Mouse (Mus musculus) right cerebral cortex, postnatal 4 days (tissue): ENCODE data around the gene Lekr1.
A peak's percentile ranks its signal among the peaks of the same experiment; 100 is the strongest.
"Not testable (repeated sequence)": the region's sequence is repeated elsewhere in the genome, so short reads cannot be mapped to it uniquely, and the experiment has no call there.

Experiments used
- DNase-seq: peaks from one replicate; pipeline ENCODE4 v3.0.0-alpha.2; 2022

Gene Lekr1

DNA sequence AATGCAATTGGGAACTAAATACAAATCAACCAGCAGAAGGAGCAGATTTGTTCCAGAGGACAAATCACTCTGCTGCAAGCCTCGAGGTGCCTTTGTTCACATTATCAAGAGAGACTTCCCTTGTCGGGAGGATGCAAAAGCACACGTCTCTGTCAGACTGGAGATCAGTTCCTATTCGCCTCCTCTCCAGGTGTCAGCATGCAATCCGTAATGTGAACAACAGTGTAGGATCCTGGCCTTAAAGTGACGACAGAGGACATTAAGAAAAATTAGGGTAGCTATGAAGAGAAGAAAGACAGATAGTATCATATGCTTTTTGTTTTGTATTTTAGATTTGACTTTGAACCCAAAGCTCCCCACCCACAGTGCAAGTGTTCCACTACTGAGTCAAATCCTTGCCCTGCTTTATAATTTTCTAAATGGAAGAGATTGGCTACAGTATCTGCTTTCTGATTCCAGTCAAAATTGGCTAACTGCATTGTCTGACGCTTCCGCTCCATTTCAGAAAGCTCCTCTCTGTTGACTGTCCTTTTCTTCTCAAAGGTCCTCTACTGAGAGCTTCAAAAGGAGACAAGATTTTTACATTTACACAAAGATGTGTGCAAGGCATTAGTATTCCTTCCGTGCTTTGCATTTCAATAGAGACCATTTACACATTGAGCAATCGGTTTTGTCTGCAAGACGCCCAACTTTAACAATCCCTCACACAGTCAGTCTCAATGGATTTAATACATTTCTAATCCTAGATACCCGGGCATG is 8.9 kb upstream of the Lekr1 start:
- DNase-seq: no peak

DNA sequence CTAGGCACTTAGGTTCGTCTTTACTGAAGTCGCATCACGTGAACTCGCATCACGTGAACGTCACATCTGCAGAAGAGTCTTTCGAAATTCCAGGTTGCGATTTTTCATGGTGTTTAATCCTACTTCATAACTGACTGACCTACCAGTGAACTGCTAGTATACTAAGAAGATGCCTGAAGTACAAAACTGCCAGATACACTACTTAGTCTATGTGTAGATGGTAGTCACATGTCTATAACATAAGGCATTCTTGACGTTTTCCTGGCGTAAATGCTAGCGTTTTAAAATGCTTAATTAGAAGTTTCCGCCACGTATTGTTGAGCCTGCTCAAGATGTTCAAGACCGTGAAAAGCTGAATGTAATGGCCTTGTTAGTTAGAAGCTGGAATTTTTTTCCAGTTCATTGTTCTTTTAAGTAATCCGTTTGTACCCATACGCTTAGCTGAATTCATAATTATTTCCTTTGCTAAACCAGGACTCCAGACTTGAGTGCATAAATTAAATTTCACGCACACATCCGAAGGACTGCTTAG is 7.9 kb upstream of the Lekr1 start:
- DNase-seq: no peak

DNA sequence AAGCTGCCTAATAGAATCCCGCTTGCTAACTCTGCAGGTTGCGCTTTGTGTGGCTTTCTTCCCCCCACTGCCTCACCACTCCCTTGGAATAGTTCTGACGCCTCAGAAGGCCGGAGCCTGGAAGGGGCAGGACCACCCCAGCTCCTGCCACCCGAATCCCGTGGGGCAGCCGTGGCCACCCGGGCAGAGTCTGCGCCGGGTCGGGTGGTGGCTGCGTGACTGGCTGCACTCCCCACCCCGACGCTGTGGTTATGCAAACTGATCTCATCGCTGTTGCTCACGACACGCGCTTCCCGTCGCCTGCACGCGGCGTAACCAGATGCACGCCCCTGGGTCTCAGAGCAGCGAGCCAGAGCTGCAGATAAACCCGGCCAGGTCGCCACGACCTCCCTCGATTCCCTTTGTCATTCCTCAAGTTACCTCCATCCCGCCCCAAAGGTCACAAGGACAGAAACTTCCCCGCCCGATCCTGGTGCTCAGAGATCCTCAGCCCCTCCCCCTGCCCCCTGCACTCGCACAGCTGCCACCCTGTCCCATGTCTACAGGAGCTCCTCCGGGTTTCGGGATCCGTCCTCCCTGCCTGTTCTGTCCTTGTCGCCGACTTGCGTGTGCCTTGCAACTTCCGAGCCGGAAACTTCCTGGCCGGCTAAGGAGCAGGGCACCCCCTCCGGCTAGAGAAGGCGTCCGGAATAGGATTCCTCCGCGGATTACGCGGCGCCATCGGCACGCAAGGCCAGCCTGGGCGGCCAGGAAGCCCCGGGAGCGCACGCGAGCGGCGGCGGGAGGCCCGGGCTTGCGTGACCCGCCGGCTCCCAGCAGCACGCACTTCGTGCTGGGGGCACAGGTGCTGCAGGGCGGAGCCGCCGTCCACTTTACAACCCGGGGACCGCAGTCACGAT is 7.1 kb upstream of the Lekr1 start:
- DNase-seq: peak; percentile 60

DNA sequence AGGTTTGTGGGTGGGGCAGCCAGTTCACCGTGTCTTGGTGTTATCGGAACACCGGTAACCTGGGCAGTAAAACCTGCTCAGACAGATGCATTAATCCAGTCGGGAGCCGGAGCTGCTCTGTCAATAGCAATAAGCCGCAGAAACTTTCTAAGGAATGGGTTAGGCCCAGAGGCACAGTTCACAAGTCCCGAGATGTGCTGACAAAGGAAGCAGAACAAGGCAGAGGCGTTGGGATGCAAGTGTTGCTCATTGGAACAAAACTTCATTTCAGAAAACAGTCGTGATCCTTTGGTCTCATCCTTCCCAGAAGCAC is 6.5 kb upstream of the Lekr1 start:
- DNase-seq: no peak

DNA sequence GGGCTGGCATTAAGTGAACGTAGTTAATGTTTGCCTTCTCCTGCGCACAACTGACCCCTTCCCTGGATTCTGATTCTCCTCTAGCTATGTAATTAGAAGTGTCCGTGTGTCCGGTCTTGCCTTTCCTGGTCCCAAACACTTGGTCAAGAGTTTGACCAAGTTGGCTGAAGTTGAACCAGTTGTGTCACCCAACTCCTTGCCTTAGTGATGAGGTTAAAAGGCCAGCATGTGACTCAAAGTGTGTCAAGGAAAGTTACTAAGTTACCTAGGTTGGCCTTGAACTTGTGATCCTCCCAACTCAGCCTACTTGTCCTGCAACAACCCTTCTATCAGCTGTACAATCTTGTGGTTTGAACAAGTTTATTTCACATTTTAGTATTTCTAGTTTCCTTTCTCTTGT is 5.7 kb upstream of the Lekr1 start:
- no peak for DNase-seq

DNA sequence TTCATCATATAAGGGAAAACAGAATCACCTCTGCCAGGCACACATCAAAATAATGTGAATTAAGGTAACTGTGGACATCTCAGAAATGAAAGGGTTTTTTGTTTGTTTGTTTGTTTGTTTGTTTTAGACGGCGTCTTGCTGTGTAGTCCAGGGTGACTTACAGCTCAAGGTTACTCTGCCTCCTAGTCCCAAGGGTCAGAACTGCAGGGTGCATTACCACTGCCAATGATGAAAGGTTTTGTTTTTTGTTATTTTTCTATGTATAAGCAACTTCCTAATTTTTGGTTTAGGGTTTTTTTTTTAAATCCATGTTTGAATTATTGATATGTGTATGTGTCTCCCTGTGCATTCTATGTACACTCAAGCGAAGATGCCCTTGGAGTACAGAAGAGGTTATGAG is 4.3 kb upstream of the Lekr1 start:
- no peak for DNase-seq

DNA sequence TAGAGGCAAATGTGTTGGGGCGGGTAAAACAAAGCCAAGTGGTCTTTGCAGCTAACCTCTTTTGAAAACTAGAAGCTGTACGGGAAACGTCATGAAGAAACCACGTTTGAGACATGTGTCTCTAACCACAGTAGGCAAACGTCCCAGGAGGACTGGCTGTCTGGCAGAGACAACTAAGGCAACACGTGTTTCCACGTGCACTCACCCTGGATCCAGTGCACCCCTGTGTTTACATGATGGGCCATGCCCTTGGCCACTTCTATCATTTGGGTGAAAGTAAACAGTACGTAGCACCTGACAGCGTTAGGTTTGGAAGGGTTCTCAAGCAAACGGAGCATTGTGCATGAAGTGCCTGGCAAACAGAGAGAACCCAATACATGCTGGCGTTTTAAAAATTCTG is 2.9 kb upstream of the Lekr1 start:
- no peak for DNase-seq

DNA sequence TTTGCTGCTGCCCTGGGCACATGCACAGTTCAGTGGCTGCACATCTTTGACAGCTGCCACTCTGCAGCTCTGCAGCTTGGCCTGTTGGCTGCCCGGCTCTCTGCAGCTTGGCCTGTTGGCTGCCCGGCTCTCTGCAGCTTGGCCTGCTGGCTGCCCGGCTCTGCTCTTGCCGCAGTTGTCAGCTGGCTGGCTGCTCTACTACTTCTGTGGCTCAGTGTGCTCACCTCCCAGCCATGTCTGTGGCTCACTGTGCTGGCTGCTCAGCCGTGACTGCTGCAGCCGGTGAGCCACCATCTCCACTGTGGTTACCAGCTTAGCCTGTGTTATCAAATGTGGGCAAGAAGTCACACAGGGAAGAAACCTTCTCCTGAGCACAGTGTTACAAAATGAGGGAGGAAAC is 4.2 kb downstream of the Lekr1 start:
- no peak for DNase-seq

DNA sequence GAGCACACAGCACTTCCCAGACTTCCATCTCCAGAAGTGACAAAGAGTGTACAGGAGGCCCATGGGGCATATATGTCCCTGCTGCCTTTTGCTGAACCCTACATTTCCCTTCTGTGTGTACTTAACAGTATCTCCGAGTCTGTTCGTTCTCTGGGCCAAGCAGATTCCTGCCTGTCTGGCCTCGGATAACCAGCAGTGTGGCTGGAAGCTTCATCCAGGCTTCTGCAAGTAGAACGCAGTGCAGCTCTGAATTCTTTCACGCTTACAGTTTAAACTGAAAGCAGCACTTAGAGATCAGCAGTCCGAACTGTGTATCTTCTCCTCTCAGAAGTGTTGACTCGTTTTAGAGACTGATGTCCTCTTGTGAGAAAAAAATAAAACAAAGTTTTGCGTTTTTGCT is 7.7 kb downstream of the Lekr1 start:
- no peak for DNase-seq

DNA sequence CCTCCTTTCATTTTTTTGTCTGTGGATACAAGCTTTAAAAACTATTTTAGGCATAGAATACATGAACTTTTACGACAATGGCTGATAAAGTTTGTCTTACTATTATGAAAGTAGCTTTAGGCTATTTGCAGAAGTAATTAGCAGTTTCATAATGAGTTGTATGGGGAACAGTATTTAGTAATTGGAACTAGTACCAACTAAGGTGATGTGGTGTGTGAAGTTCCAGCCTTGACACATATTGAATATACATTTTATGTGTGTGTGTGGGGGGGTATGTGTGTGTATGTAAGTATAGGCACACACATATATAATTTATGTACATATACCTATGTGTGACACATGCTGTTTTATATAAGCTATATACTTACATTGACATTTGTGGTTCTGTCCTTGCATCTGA is 14.6 kb downstream of the Lekr1 start:
- no peak for DNase-seq

DNA sequence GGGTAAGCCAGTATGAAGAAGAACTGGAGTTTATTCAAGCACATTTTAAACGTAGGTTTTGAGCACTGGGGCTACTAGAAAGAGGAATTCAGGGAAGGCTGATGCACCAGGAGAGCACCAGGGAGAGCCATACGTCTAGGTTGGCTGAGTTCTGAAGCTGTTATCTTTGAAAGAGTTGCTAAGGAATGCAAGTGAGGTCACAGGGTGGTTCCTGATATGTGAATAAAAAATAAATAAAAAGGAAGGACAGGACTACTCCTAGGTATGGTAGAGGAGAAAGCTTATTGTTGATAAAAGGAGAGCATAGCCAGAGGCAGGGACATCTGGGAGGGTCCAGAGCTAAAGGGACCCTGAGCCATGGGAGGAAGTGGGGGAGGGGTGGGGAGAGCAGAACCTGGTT is 23.7 kb downstream of the Lekr1 start:
- DNase-seq: no peak

DNA sequence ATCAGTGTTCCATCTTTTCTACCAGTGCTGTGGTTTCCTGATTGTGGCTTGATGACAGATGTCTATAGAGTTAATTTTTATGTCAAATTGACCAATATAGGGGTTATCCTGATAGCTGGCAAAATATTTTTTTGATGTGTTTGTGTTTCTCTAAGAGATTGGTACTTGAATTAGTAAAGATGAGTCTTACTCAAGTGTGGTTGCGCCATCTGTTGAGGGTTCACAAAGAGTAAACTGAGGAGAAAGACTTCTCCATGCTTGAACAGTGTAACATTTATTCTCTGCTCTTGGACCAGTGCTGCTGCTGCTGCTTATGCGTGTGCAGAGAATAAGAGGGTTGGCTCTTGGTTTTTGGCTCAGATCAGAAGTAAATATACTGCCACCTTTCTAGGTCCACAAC is 24.8 kb downstream of the Lekr1 start:
- DNase-seq: no peak

DNA sequence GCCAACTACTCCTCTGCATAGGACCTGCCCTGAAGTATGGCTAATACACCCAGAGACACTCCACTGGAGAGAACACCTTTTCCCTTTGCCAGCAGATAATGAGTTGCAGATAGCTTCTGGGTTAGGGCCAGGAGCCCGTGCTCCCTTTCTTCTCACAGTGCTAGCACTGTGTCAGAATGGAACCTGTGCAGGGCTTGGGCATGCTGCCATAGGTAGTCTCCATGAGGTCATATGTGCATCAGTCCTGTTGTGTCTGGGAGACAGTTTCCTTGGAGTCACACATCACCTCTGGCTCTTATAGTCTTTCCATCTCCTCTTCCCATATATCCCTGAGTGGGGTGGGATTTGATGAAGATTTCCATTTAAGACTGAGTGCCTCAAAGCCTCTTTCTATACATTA is 33.7 kb downstream of the Lekr1 start:
- no peak for DNase-seq

DNA sequence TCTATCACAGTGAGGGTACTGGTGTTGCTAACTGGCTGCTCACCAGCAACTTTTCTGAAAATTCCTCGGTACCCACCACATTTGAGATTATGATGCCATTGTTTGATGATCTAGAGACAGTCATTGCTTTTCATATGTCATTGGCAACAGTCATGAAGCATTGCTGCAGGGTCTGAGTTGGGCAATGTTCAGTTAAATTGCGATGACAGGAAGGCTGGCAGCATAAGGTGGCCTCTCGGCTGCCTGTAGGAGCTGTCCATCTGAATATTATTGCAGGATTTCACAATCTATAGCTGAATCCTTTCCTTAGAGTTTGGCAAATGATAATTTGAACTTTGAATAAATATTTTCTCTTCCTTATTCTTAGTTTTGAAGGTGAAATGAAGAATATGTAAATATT is 48.3 kb downstream of the Lekr1 start:
- no peak for DNase-seq

DNA sequence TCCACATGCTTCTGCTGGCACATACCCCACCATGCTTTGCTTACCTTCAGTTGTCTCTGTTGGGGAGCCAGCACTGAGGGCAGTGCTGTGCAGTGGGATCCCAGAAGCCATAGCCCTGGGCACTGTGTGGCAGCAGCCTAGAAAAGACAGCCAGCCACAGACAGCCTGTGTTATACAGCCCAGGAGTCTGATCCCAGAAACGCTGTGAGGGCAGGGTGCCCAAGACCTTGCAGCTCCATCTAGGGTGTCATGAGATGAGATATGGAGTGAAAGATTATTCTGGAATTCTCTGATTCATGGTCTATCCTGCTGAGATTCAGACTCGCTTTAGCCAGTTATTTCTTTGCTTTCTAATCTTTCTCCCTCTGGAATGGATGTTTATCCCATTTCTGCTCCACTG is 51.4 kb downstream of the Lekr1 start:
- DNase-seq: no peak

DNA sequence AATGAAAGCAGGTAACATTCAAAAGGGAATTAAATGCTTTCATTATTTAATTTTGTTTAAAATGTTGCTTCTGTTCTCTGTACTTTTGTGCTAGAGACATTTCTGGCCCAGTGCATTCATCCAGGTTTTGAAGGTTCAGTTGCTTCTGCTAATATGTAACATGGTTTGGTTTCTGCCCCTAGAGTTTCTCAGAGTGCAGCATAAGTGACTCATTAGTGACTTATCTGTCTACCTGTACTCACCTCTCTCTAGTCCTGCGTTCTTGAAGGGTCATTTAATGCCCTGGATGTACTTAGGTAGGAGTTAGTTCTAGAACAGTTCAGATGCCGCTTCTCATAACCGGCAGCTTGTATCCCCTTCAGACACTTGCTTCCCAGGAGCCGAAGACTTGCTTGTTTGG is 56.9 kb downstream of the Lekr1 start:
- no peak for DNase-seq

DNA sequence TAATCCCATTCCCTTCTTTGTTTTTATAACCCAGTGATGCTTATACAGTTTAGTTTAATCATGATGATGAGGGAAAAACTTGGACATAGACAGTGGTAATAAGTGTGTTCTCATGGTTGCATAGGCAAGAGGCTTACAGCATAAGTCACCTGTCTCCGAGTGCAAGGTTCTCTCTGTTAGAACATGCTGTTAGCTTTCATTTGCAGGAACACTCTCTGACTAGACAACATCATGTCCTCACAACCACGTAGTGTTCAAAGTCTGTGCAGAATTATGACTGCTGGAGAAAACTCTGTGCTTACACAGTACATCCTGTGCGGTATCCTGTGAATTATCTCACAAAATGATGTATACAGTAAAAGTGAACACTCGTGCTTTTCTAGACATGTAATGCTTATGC is 57.6 kb downstream of the Lekr1 start:
- DNase-seq: no peak

DNA sequence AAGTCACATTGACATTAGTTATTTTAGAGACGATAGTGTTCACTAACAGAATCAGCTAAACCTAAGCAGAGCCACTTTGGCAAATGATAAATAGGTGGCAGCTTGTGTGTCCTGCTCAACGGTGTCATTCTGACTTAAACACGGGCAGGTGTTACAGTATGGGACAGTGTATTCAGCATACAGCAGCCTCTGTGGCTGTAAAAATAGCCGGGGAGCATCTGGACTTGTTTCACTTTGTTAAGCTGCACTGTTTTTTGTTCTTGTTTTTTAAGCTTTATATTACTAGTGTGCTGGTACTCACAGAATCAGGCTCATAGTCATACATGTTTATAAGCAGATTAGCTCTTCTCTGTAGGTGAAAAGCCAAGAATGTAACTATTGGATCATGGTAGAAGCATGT is 71.8 kb downstream of the Lekr1 start:
- no peak for DNase-seq

DNA sequence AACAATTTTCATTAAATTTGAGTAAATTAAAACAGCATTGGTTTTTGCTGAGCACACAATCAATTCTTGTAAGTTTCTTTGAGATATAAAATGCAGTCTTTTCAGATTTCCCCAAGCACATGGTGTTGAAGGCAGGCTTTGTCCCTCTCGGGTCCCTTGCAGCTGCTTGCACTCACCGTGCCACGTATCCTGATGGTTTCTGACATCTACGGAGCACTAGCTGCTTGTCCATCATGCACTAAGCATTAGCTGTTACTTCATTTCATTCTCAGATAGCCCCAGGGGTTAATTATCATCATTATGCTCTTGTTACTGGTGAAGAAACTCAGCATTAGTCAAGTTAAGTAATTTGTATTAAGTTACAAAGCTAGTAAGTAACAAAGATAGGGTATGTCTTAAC is 78.9 kb downstream of the Lekr1 start:
- DNase-seq: no peak

DNA sequence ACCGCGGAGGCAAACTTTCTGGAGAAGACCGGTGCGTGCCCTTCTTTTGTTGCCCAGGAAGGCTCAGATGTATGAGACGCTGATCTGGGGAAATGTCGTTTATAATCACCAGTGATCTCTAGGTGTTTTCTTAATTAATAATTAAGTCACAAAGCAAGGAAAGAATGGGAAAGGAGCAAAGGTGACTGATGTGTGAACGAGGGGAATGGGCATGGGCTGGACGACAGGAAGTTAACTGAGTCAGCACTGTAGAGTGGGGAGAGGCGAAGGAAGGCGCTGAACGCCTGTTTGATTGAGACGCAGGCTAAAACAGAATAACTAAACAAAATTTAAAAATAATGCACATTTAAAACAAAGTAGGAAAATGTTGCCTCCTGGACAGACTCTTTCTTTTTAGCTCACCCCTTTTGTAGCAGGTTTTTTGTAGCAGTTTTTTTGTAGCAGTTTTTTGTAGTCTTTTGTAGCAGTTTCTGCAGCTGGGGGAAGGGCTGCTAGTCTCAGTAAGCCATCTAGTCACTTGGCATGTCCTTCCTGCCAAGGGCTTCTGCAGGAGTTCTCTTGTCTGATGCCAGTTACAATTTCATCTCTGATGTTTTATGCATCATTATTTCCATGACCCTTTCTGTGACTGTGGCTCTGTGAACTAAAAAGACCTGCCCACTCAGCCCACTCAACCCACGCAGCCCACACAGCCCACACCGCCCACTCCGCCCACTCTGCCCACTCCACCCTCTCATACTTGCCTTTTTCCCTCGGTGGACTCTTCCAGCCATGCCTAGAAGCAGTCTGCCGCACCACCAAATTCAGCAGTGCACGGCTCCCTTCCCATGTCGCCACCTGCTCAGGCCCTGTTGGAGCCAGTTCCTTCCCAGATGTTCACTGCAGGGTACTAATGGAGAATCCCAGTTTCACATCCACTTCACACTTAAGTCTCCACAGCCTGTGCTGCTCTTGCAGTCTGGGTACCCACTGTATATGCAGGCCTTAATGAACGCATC is 98.8 kb downstream of the Lekr1 start:
- DNase-seq: no peak

DNA sequence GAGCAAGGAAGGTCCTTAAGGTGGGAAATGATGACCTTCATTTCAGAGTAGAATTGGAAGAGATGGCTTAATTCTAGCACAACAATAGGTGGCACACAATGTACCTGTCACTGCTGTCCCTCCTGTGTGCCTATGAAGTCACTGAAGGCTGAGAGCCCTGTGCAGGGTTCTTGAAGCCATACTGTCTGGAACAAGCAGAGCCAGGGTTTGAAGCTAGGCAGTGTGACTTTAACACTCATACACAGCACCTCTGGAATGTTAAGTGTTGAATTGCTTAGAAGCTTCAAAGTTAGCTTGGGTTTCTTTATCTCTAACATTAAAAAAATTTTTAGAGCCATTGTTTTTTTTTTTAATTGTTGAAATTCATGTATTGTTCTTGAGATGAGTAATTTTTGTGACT is 100.4 kb downstream of the Lekr1 start:
- no peak for DNase-seq

DNA sequence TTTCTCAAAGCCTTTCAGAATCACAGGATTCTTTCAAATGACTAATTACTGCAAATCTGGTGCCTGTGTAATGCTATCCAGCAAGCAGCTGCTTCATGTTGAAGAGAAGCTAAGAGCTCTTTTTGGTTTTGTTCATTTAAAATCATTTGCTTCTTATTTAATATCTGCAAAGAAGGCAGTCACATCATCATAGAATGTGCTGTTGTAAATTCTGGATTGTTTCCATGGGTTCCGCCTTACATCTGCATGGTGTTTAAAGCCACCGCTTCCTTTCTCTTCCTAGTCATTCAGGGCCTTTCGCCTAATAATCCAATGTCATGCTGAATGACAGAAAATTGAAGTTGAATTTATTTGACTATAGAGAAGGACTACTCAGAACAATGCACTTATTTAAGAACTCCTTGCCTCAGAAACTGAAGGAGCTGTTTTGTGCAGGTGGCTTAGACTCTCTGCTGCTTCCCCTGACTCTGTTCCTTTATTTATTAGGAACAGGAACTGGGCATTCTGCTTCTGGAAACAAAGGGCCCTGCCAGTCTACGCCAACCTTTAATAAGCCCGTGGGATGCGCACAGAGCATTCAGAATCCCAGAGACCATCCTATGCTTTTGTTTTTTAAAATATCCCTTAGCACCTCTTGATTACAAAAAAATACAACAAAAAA is 101.3 kb downstream of the Lekr1 start:
- no peak for DNase-seq

DNA sequence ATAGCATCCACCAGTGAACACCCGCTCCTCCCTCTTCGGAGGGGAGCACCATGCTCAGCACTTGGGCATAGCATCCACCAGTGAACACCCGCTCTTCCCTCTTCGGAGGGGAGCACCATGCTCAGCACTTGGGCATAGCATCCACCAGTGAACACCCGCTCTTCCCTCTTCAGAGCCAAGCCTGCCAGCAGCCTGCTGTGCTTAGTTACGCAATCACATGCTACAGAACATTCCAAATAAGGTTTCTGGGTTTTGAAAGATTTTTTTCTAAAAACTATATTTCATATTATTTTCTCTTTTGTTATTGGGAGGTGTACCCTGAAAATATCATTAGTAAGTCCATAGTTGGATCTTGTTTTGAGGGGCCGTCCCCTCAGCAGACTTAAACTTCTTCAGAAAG is 103.6 kb downstream of the Lekr1 start:
- DNase-seq: not testable (repeated sequence)
